Mouse (Mus musculus): ENCODE measurements around the gene Vmn1r177. TPM values are rescaled to one million over a fixed set of nuclear protein-coding genes. Genes with fewer than 3 reads are reported as not detected.

Gene Vmn1r177
- polyA plus RNA-seq (2015; fragmentation: Illumina TruSeq; extraction: RNeasy Lipid Tissue Mini Kit (QIAGEN cat#74804); ENCODE audit: insufficient read depth, low replicate concordance), result not detected

GRCm38 (mm10) chr7:23866349-23866748, at the start of gene Vmn1r177:
TSS of gene Vmn1r177 (minus strand) at chr7:23866449.

GRCm38 (mm10) chr7:23891709-23892108, 25.5 kb upstream of the Vmn1r177 start, which contains the start of gene Vmn1r178:
TSS of gene Vmn1r178 (plus strand) at chr7:23892009.

GRCm38 (mm10) chr7:23837272-23837671, 29.0 kb downstream of the Vmn1r177 start, which contains the start of gene Vmn1r176:
TSS of gene Vmn1r176 (minus strand) at chr7:23837372.

Other genes starting within 250 kb of the Vmn1r177 start
- not detected for gene Vmn1r171, start 235.7 kb downstream of the Vmn1r177 start, polyA plus RNA-seq (2015; fragmentation: Illumina TruSeq; extraction: RNeasy Lipid Tissue Mini Kit (QIAGEN cat#74804); ENCODE audit: insufficient read depth, low replicate concordance)
- gene Vmn1r172, start 208.1 kb downstream of the Vmn1r177 start, polyA plus RNA-seq (2015; fragmentation: Illumina TruSeq; extraction: RNeasy Lipid Tissue Mini Kit (QIAGEN cat#74804); ENCODE audit: insufficient read depth, low replicate concordance), result not detected
- not detected for gene Vmn1r173, start 165.7 kb downstream of the Vmn1r177 start, polyA plus RNA-seq (2015; fragmentation: Illumina TruSeq; extraction: RNeasy Lipid Tissue Mini Kit (QIAGEN cat#74804); ENCODE audit: insufficient read depth, low replicate concordance)
- gene Vmn1r174, start 114.2 kb downstream of the Vmn1r177 start, polyA plus RNA-seq (2015; fragmentation: Illumina TruSeq; extraction: RNeasy Lipid Tissue Mini Kit (QIAGEN cat#74804); ENCODE audit: insufficient read depth, low replicate concordance), result not detected
- not detected for gene Vmn1r175, start 55.8 kb downstream of the Vmn1r177 start, polyA plus RNA-seq (2015; fragmentation: Illumina TruSeq; extraction: RNeasy Lipid Tissue Mini Kit (QIAGEN cat#74804); ENCODE audit: insufficient read depth, low replicate concordance)
- not detected for gene Vmn1r176, start 29.1 kb downstream of the Vmn1r177 start, polyA plus RNA-seq (2015; fragmentation: Illumina TruSeq; extraction: RNeasy Lipid Tissue Mini Kit (QIAGEN cat#74804); ENCODE audit: insufficient read depth, low replicate concordance)
- gene Vmn1r178, start 25.6 kb upstream of the Vmn1r177 start, polyA plus RNA-seq (2015; fragmentation: Illumina TruSeq; extraction: RNeasy Lipid Tissue Mini Kit (QIAGEN cat#74804); ENCODE audit: insufficient read depth, low replicate concordance), result not detected
- not detected for gene Vmn1r179, start 60.5 kb upstream of the Vmn1r177 start, polyA plus RNA-seq (2015; fragmentation: Illumina TruSeq; extraction: RNeasy Lipid Tissue Mini Kit (QIAGEN cat#74804); ENCODE audit: insufficient read depth, low replicate concordance)
- gene Vmn1r180, start 84.2 kb upstream of the Vmn1r177 start, polyA plus RNA-seq (2015; fragmentation: Illumina TruSeq; extraction: RNeasy Lipid Tissue Mini Kit (QIAGEN cat#74804); ENCODE audit: insufficient read depth, low replicate concordance), result not detected
- gene Vmn1r181, start 108.2 kb upstream of the Vmn1r177 start, polyA plus RNA-seq (2015; fragmentation: Illumina TruSeq; extraction: RNeasy Lipid Tissue Mini Kit (QIAGEN cat#74804); ENCODE audit: insufficient read depth, low replicate concordance), result not detected
- gene V1rd19, start 135.2 kb upstream of the Vmn1r177 start, polyA plus RNA-seq (2015; fragmentation: Illumina TruSeq; extraction: RNeasy Lipid Tissue Mini Kit (QIAGEN cat#74804); ENCODE audit: insufficient read depth, low replicate concordance), result not detected
- not detected for gene Vmn1r183, start 186.8 kb upstream of the Vmn1r177 start, polyA plus RNA-seq (2015; fragmentation: Illumina TruSeq; extraction: RNeasy Lipid Tissue Mini Kit (QIAGEN cat#74804); ENCODE audit: insufficient read depth, low replicate concordance)
- gene Zfp180, start 215.5 kb upstream of the Vmn1r177 start, polyA plus RNA-seq (2015; fragmentation: Illumina TruSeq; extraction: RNeasy Lipid Tissue Mini Kit (QIAGEN cat#74804); ENCODE audit: insufficient read depth, low replicate concordance), result 25.4 TPM
- 1.9 TPM for gene Zfp112, start 245.9 kb upstream of the Vmn1r177 start, polyA plus RNA-seq (2015; fragmentation: Illumina TruSeq; extraction: RNeasy Lipid Tissue Mini Kit (QIAGEN cat#74804); ENCODE audit: insufficient read depth, low replicate concordance)